Mouse (Mus musculus): ENCODE measurements at regions not wholly inside any gene's neighbourhood (a gene's known extent, or its start where the extent isn't known, plus 50 kb on each side); places are given as distances from the start of the nearest gene placed in this dataset.
"Not testable (repeated sequence)": the region's sequence is repeated elsewhere in the genome, so short reads cannot be mapped to it uniquely, and the experiment has no call there.

DNA sequence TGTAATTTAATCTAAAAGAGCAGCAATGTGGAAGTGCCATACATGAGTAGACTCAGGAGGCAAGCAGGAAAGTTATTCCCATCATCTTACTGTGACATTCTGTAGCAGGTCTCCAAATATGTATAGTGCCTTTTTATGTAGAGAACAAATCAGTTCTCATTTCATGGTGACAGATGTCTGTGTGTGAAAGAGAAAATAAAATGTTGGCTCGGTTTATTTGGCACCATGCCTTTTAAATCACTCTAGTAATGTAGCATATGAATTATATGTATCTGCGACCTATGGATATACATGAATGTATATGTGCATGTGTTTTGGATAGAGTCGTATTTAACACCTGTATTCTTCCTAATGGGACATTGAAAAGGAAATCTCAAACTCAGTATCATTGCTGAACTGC lies 146.2 kb downstream of the Kcnrg start:
- no peak for DNase-seq (ENCODE audit: low spot score in 2 of 2)

- no peak for DNase-seq (ENCODE audit: low spot score in 2 of 2)
These were observed 149.4 kb downstream of the Kcnrg start for GRCm38 (mm10) chr14:61756651-61757050.

- peak; percentile 67 to 79 for DNase-seq (ENCODE audit: low spot score in 2 of 2)
These were observed 150.0 kb downstream of the Kcnrg start for GRCm38 (mm10) chr14:61757086-61757822.

DNA sequence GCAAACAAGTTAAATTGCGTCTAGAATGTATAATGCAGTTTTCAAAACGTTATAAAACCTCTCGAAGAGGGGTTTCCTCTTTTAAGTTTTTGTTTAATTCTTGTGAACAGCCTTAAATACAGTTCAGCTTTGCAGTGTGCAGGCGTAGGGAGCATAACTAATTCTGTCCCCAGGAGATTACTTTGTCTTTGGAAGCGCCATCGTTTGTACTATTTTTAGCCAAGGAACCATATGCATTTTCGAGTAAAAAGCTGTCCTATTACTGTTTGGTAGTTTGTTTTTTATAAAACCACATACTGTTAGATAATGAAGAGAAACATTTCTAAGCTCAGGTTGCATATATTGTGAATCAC lies 150.5 kb downstream of the Kcnrg start:
- DNase-seq (ENCODE audit: low spot score in 2 of 2) = peak in 1 of 2 experiments; percentile 2

- no peak for DNase-seq (ENCODE audit: low spot score in 2 of 2)
These were observed 151.3 kb downstream of the Kcnrg start for GRCm38 (mm10) chr14:61758586-61758985.

- DNase-seq (ENCODE audit: low spot score in 2 of 2) = not testable (repeated sequence)
These were observed 152.9 kb downstream of the Kcnrg start for GRCm38 (mm10) chr14:61760176-61760575.

DNA sequence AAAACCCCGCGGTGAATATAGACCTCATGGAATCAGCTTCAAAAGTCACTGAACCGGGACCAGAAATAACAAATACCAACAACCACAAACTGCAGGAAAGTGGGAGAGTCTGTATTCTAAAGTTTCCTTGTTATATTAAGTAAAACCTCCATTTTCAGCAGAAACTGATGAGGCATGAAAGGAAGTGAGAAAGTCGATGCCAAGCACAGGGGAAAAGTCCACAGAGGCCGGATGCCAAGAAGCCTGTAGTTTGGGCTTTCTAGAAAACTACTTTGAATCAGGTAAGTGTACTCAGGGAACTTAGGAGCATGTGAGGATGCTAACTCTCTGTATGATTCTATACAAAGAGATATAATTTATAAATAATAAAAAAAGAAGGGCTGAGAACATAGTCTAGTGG lies 154.8 kb downstream of the Kcnrg start:
- DNase-seq (ENCODE audit: low spot score in 2 of 2) = no peak

- DNase-seq (ENCODE audit: low spot score in 2 of 2) = peak; percentile 20 to 24
These were observed 162.6 kb downstream of the Kcnrg start for GRCm38 (mm10) chr14:61769881-61770280.

GRCm38 (mm10) chr14:61774171-61774570 lies 166.9 kb downstream of the Kcnrg start:
- no peak for DNase-seq (ENCODE audit: low spot score in 2 of 2)

DNA sequence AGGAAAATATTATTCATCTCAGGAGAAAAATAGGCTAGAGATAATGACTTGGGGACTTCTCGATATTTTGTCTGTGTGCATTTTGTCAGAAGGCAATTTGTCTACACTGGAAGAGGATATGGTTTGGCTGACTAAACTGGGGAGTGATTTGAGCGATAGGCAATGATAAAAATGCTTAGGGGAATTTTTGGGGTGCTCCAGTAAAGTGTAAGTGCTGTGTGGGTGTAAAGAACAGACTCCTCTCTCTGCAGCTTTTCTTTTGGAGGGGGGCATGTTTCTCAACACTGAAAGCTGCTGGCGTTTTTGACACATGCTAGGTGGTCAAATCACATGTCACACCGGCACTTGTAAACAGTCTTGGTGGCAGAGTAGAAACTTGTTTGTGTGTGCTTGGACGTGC lies 171.4 kb downstream of the Kcnrg start:
- DNase-seq (ENCODE audit: low spot score in 2 of 2) = no peak

- DNase-seq (ENCODE audit: low spot score in 2 of 2) = no peak
These were observed 175.9 kb downstream of the Kcnrg start for GRCm38 (mm10) chr14:61783206-61783605.

DNA sequence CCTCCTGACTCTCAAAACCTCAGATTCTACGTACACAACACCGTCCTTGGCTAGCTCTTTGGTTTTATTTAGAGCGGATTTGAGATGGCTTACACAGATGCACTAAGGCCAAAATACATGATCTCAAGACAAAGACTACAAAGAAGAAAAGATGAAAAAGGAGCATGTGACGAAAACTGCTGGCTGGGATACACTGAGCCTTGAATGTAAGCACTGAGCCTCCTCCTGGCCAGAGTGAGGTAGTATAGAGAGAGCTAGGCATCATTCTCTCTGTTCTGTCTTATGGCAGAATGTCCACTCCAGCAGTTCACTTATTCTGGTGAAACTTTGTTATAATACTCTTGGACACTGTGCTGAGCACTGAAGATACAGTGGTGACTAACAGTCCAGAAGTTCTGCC lies 177.4 kb downstream of the Kcnrg start:
- no peak for DNase-seq (ENCODE audit: low spot score in 2 of 2)

- DNase-seq (ENCODE audit: low spot score in 2 of 2) = no peak
These were observed 178.8 kb downstream of the Kcnrg start for GRCm38 (mm10) chr14:61786031-61786430.

GRCm38 (mm10) chr14:61787746-61788145 lies 180.5 kb downstream of the Kcnrg start:
- DNase-seq (ENCODE audit: low spot score in 2 of 2) = no peak

- peak in 1 of 2 experiments; percentile 20 for DNase-seq (ENCODE audit: low spot score in 2 of 2)
These were observed 181.9 kb downstream of the Kcnrg start for GRCm38 (mm10) chr14:61788998-61789790.

- no peak for DNase-seq (ENCODE audit: low spot score in 2 of 2)
These were observed 188.9 kb downstream of the Kcnrg start for GRCm38 (mm10) chr14:61795976-61796645.

- DNase-seq (ENCODE audit: low spot score in 2 of 2) = no peak
These were observed 189.4 kb downstream of the Kcnrg start for GRCm38 (mm10) chr14:61796671-61797070.

- no peak for DNase-seq (ENCODE audit: low spot score in 2 of 2)
These were observed 196.2 kb downstream of the Kcnrg start for GRCm38 (mm10) chr14:61803421-61803925.

DNA sequence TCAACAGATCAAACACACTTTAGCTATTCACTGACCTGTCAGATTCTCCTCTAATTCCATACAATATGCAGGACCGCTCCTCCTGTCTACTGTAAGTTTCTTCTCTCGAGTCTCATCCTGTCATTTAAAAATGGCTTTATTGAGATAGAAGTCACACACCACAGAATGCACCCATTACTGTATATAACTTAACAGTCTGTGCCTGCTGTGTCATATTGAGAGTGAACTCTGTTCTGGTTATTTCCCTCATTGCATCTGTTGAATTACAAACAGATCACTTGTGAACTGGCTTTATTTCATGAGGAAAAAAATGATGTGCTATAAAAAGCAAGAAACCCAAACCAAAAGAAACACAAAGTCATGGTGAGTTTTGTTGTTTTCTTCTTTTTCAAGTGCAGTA lies 198.2 kb downstream of the Kcnrg start:
- DNase-seq (ENCODE audit: low spot score in 2 of 2) = no peak

DNA sequence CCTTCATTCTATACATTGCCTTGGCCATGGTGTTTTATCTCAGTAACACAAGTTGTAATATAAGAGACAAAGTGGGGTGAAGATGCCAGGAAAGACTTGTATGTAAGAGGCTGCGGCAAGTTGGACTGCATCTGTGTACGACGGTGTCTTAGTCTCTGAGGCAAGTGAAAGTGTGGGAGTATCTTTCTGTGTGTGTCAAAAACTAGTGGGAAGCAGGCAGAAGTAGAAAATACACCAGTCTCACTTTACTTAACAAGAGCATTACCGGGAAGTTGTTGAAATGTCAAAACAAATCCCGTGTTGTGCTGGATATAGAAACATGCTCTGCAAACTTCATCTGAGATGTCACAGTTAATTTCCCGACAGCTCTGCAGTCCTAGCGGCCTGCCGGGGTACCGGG lies 200.9 kb downstream of the Kcnrg start:
- peak in 1 of 2 experiments; percentile 15 for DNase-seq (ENCODE audit: low spot score in 2 of 2)

DNA sequence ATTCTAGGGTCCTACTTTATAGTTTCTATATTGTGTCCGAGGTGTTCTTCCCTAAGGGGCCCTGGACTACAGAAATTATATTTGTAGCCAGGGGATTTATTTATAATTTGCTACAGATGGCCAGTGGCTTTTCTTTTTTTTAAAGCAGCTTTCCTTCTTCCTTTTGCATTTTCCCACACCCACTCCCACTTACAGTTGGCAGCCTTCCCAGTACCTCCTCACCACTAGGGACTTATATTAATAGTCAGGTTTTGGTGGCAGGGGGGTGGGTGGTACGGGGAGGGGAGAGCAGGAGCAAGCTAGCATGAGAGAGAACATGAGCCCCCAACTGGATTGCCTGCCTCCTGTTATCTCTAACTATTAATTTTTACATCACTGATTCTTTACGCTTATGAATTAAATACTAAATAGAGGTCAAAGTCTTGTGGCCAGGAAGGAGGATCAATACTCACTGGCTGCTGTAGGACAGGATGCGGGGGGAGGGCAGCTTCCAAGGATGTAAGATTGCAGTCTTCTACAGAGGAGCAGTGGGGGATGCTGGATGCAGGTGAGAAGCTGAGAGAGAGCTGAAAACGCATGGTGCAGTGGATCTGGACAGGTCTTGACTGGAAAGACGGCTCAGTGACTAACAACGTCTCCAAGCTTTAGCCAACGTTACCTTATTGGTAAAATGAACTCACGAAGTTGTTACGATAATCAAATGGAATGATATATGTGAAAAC lies 202.6 kb downstream of the Kcnrg start:
- DNase-seq (ENCODE audit: low spot score in 2 of 2) = peak; percentile 19 to 35

Data from left cerebral cortex, adult 18-20 months (tissue).